Mouse (Mus musculus) megakaryocyte-erythroid progenitor cell, adult 5 weeks (primary cell): ENCODE data around the gene Spata1. TPM values are rescaled to one million over a fixed set of nuclear protein-coding genes. Genes with fewer than 3 reads are reported as not detected.

Experiments used
- polyA plus RNA-seq: library from polyadenylated mRNA; stranded (reverse); fragments of >175 nt; gene quantifications from 2 replicates; pipeline ENCODE4 v1.2.3, GENCODE M21; 2012

Spata1 gene
- 0.76 and 1.4 TPM in 2 replicates for polyA plus RNA-seq

DNA sequence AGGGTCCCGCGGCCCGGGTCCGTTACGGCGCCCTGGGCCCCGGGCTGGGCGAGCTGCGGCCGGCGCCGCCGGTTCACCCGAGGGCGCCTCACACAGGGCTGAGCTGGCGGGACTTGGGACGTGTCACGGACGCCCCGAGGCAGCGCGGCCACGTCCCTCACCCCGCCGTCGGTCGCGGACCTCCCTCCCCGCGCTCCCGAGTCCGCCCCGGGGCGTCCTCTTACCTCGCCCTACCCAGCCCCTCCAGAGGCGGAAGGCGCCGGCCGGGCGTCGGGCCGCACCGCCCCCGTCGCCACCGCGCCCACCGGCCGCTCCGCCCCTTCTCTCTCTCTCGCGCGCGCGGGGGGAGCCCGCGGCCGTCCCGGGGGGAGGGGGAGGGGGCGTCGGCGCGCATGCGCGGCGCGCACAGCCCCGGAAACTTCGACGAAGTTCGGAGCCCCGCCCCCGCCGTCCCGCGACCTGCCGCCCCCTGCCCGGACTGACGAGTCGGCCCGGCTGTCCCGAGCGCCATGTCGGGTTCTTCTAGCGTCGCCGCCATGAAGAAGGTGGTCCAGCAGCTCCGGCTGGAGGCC, at the start of gene Spata1, which contains the start of gene Gng5:
Gene Spata1 (minus strand): TSS at position 323 of the 572 bp plus-strand sequence.
Gene Gng5 (plus strand): TSS at position 377 of the 572 bp plus-strand sequence.

DNA sequence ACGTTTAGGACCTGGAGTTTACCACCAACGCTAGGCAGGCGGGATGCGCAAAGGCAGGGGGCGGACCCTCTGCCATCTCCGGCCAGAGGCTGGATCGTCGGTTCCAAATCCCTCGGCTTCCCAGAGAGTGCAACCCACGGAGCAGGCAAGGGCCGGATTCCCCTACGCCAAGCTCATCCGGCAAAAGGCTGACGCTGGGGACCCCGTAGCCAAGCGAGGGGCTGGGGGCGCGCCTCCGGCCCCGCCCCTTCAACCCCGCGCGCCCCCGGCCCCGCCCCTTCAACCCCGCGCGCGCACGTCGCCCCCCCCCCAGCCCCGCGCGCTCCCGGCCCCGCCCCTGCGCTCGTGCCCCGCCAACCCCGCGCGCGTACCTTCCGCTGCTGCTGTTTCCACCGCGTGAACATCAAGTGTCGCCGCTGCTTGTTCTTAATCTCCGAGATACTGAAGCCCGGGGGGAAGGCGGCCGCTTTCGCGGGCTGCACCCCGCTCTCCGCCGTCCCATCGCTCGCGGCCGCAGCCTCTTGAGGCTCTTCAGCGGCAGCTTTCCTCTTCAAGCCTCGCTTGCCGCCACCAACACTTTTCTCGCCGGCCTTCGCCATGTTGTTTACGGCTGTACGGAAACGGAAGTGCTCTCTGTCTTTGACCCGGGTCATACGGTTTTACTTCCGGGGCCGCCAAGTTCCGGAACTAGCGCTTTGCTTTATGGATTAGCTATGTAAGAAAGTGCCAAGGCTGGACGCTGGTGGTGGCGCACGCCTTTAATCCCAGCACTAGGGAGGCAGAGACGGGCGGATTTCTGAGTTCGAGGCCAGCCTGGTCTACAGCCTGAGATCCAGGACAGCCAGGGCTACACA, 21.5 kb upstream of the Spata1 start, which contains the start of gene Rpf1:
Gene Rpf1 (minus strand): TSS at position 632 of the 854 bp plus-strand sequence.

DNA sequence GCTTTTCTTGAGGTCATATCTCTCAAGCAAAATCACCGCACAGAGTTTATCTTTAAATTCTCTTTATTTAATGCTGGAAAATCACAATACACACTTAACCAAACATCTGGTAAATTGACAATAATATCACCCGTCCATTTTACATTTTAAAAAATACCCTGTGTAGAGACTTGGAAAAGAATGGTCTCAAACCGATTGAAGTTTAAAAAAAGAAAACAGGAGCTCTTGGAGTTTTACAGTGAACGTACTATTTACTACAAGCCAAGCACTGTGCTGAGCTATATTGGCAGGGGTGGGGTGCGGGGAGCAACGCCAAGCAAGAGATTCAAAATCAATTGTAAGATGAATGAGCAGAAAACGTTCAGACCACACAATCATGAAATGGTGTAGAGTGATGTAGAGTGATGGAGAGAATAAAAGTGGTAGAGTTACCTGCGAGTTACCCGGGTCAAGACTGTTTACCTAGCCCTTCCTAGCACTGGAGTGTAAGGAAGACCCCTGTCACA, 49.8 kb downstream of the Spata1 start, which contains the start of gene Ctbs:
Gene Ctbs (plus strand): TSS at position 51 of the 506 bp plus-strand sequence.

Other genes starting within 250 kb of the Spata1 start
- 3.4 and 4.8 TPM in 2 replicates for gene Ssx2ip, start 95.1 kb downstream of the Spata1 start, polyA plus RNA-seq
- 16.1 and 31.3 TPM in 2 replicates for gene Ctbs, start 50.0 kb downstream of the Spata1 start, polyA plus RNA-seq
- 204 and 215 TPM in 2 replicates for gene Gng5, start 54 bp upstream of the Spata1 start, polyA plus RNA-seq
- gene Rpf1, start 21.7 kb upstream of the Spata1 start, polyA plus RNA-seq, result 24.8 and 29.7 TPM in 2 replicates
- gene Uox, start 70.7 kb upstream of the Spata1 start, polyA plus RNA-seq, result not detected in 2 replicates
- gene Dnase2b, start 115.8 kb upstream of the Spata1 start, polyA plus RNA-seq, result not detected in 2 replicates
- gene 4930503B20Rik, start 151.6 kb upstream of the Spata1 start, polyA plus RNA-seq, result not detected in 2 replicates
- gene Samd13, start 185.8 kb upstream of the Spata1 start, polyA plus RNA-seq, result 0.31 and 0.88 TPM in 2 replicates